Mouse (Mus musculus) ES-E14 (cell line): ENCODE measurements around the gene Gpr15.

ENCODE experiments used
- HCFC1 ChIP-seq: IDR thresholded peaks from 2 replicates; pipeline ENCODE4 v1.6.1; 2012; ENCODE audit warnings: low read length, inconsistent platforms, borderline replicate concordance; ENCODE audit not compliant: insufficient read depth
- MAFK ChIP-seq: IDR thresholded peaks from 2 replicates; pipeline ENCODE4 v1.6.1; 2014; ENCODE audit warnings: mild to moderate bottlenecking, low read depth, low read length, inconsistent platforms; ENCODE audit not compliant: insufficient read depth
- ZNF384 ChIP-seq: IDR thresholded peaks from 2 replicates; pipeline ENCODE4 v1.6.1; 2012; ENCODE audit warnings: low read depth, low read length, inconsistent platforms

DNA sequence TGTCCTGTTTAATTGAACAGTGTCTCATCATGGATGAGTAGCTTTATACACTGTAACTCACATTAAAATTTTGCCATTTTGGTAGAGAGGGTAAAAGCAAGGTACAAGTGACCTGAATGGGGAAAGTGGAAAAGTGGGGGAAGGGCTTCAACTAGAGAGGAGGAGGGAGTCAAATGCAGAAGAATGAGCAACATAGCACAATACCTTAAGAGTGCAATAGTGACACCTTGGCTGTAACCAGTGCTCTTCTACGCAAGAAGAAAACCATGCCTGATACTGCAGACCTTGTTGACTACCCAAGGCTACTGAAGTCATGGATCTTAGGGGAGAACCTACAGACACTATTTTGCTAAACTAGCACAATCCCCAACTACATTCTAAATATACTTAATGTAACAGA is 21.6 kb downstream of the Gpr15 start:
- TF ChIP-seq MAFK = no peak
- no peak for TF ChIP-seq HCFC1
- TF ChIP-seq ZNF384 = no peak
